Mouse (Mus musculus) liver, embryonic 14.5 days (tissue): Measurements from ENCODE around the gene Lmntd1.

Experiments
- CTCF ChIP-seq: IDR thresholded peaks from 2 replicates; pipeline ENCODE4 v1.5.1; 2016; ENCODE audit warnings: antibody characterized with exemption, low read depth, control low read depth
- EP300 ChIP-seq: IDR thresholded peaks from 2 replicates; pipeline ENCODE4 v1.6.1; 2016; ENCODE audit warnings: antibody characterized with exemption, low read depth

GRCm38 (mm10) chr6:145469260-145469943, 144.7 kb downstream of the Lmntd1 start:
- TF ChIP-seq CTCF, result no peak
- TF ChIP-seq EP300, result no peak
